Mouse (Mus musculus): Measurements from ENCODE around the gene Uqcc2. TPM values are rescaled to one million over a fixed set of nuclear protein-coding genes. Genes with fewer than 3 reads are reported as not detected.

The Uqcc2 gene
- total and polyA plus RNA-seq, 3 experiments: 126 to 240 (median 198) TPM

GRCm38 (mm10) chr17:27128189-27128588 lies 5.5 kb downstream of the Uqcc2 start:
- dilution Hi-C loops (cut with MboI; ENCODE audit: extremely low pct_ligation_motif_present, extremely low pct_unique_long_range_greater_than_20kb, low sequenced_read_pairs) (no loop called here), in situ Hi-C loops (cut with MboI; ENCODE audit: low pct_ligation_motif_present, low pct_unique_long_range_greater_than_20kb, low sequenced_read_pairs) (no loop called here)
- Histone ChIP-seq H3K36me3 (replicated peaks in 1 of 2; ENCODE audit: control insufficient read depth in 1 of 2, insufficient read depth in 1 of 2, low read length in 1 of 2) (peaks cover 24 to 91% of the 10 kb centered on the region in 2 experiments), H3K9me3 (replicated peaks; ENCODE audit: low read length) (no peaks in the 10 kb centered on the region), H3K27ac (ENCODE audit: insufficient read depth, low read depth) (no peak overlapping the region), H3K27me3 (replicated peaks) (no peaks in the 10 kb centered on the region), H3K4me3 (replicated peaks in 1 of 3; ENCODE audit: low read depth in 2 of 3, low read length in 2 of 3, poor library complexity in 1 of 3) (no peak overlapping the region), H3K9ac (ENCODE audit: insufficient read depth, low read depth) (no peak overlapping the region), H3K4me2 (ENCODE audit: insufficient read depth, low read depth, poor library complexity, severe bottlenecking) (no peak overlapping the region), H3K4me1 (ENCODE audit: control insufficient read depth in 1 of 2, insufficient read depth in 2 of 2) (peaks cover 18 to 58% of the 10 kb centered on the region in 2 experiments), H3K79me2 (replicated peaks; ENCODE audit: control insufficient read depth, extremely low read depth, insufficient read depth, poor library complexity, severe bottlenecking) (no peaks in the 10 kb centered on the region)
- no peak for DNase-seq (ENCODE audit: extremely low read depth)
- TF ChIP-seq SIN3A (IDR thresholded peaks at IDR 0.05; ENCODE audit: low read length) (no peak), CTCF (conservative IDR thresholded peaks at IDR 0.05 in 1 of 2, IDR thresholded peaks at IDR 0.05 in 1 of 2; ENCODE audit: low read depth in 2 of 2, low read length in 2 of 2) (no peak), MYC (IDR thresholded peaks at IDR 0.05; ENCODE audit: low read depth, low read length) (no peak), CHD2 (IDR thresholded peaks at IDR 0.05; ENCODE audit: low read length) (no peak), SMC3 (IDR thresholded peaks at IDR 0.05; ENCODE audit: low read depth, low read length) (no peak), ELF1 (IDR thresholded peaks at IDR 0.05; ENCODE audit: low read depth, low read length) (no peak)

- dilution Hi-C loops (cut with MboI; ENCODE audit: extremely low pct_ligation_motif_present, extremely low pct_unique_long_range_greater_than_20kb, low sequenced_read_pairs) (no loop called here), in situ Hi-C loops (cut with MboI; ENCODE audit: low pct_ligation_motif_present, low pct_unique_long_range_greater_than_20kb, low sequenced_read_pairs) (no loop called here)
- no peak for TF ChIP-seq NRF1 (IDR thresholded peaks at IDR 0.05; ENCODE audit: low read depth, low read length)
- TF ChIP-seq USF1 (IDR thresholded peaks at IDR 0.05; ENCODE audit: low read depth, low read length): no peak
- TF ChIP-seq EP300 (IDR thresholded peaks at IDR 0.05; ENCODE audit: low read length): no peak
- no peak for TF ChIP-seq ZKSCAN1 (IDR thresholded peaks at IDR 0.05; ENCODE audit: borderline replicate concordance, low read depth, low read length)
- TF ChIP-seq ZMIZ1 (IDR thresholded peaks at IDR 0.05; ENCODE audit: low read depth, low read length): no peak
- no peak for TF ChIP-seq MAZ (IDR thresholded peaks at IDR 0.05; ENCODE audit: low read depth, low read length)
- no peak for TF ChIP-seq TCF12 (IDR thresholded peaks at IDR 0.05; ENCODE audit: low read depth, low read length)
- no peak for TF ChIP-seq RCOR1 (conservative IDR thresholded peaks at IDR 0.05; ENCODE audit: low read depth, low read length)
- TF ChIP-seq MYC (IDR thresholded peaks at IDR 0.05; ENCODE audit: low read depth, low read length): no peak
- no peak for TF ChIP-seq ZC3H11A (IDR thresholded peaks at IDR 0.05; ENCODE audit: low read depth, low read length)
- no peak for TF ChIP-seq ETS1 (conservative IDR thresholded peaks at IDR 0.05; ENCODE audit: low read depth, low read length)
- TF ChIP-seq IRF4 (IDR thresholded peaks at IDR 0.05; ENCODE audit: low read depth, low read length): no peak
- no peak for TF ChIP-seq MXI1 (IDR thresholded peaks at IDR 0.05; ENCODE audit: low read depth, low read length)
- no peak for TF ChIP-seq POLR2A (IDR thresholded peaks at IDR 0.05; ENCODE audit: low read depth, low read length)
- no peak for TF ChIP-seq GABPA (IDR thresholded peaks at IDR 0.05; ENCODE audit: insufficient replicate concordance, low read depth, low read length)
- TF ChIP-seq SMC3 (IDR thresholded peaks at IDR 0.05; ENCODE audit: low read depth, low read length): no peak
- H3K27me3 ChIP-seq (replicated peaks): no peaks in the 10 kb centered on the region
- H3K4me3 ChIP-seq (replicated peaks in 1 of 3; ENCODE audit: low read depth in 2 of 3, low read length in 2 of 3, poor library complexity in 1 of 3): no peak overlapping the region
- no peak for DNase-seq (ENCODE audit: extremely low read depth)
- peaks cover 34 to 98% of the 10 kb centered on the region in 2 experiments for H3K36me3 ChIP-seq (replicated peaks in 1 of 2; ENCODE audit: control insufficient read depth in 1 of 2, insufficient read depth in 1 of 2, low read length in 1 of 2)
- no peak overlapping the region for H3K27ac ChIP-seq (ENCODE audit: insufficient read depth, low read depth)
- no peak overlapping the region for H3K9ac ChIP-seq (ENCODE audit: insufficient read depth, low read depth)
- no peak overlapping the region for H3K4me2 ChIP-seq (ENCODE audit: insufficient read depth, low read depth, poor library complexity, severe bottlenecking)
- H3K79me2 ChIP-seq (replicated peaks; ENCODE audit: control insufficient read depth, extremely low read depth, insufficient read depth, poor library complexity, severe bottlenecking): no peaks in the 10 kb centered on the region
- peaks cover 12 to 48% of the 10 kb centered on the region in 2 experiments for H3K4me1 ChIP-seq (ENCODE audit: control insufficient read depth in 1 of 2, insufficient read depth in 2 of 2)
- no peaks in the 10 kb centered on the region for H3K9me3 ChIP-seq (replicated peaks; ENCODE audit: low read length)
Measured at GRCm38 (mm10) chr17:27126974-27127373, 6.7 kb downstream of the Uqcc2 start.

Measured in CH12.LX (cell line).